Mouse (Mus musculus): Measurements from ENCODE around the gene Stmn3. TPM values are rescaled to one million over a fixed set of nuclear protein-coding genes. Genes with fewer than 3 reads are reported as not detected.

The Stmn3 gene
- not detected for polyA plus RNA-seq (2014; fragmentation: Illumina TruSeq; extraction: RNeasy Lipid Tissue Mini Kit (QIAGEN cat#74804); ENCODE audit: low read depth, low replicate concordance)

DNA sequence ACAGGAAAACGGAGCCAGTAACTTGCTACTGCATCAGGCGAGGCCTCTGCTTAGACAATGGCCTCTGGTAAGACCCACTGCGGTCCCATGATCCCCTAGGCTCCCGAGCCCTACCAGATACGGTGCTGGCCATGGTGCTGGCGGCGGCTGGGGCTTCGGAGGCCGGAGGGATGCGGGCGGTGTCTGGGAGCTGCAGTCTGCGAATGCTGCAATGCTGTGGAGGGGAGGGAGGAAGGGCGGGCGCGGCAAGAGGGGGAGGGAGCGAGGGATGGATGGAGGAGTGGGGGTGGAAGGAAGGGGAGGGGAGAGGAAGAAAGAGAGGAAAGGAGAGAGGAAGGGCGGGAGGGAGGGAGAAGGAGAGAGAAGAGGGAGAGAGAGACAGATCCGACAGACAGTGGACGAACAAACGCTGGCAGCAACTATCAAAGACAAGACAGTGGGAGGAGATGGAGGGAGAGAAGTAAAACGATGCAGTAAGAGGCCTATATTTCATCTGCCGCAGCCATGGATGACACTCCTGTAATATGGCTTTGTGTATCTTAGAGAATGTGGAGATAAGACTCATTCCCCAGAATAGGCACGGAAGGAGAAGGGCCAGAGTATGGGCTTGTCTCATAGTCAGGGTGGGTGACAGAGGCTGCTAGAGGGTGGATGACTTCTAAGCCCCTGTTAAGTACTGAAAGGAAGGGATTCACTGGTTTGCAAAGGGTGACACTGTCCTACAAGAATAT is at the start of gene Stmn3:
Gene Stmn3, minus strand, starts transcription at position 421 of the 731 bp plus-strand sequence.

DNA sequence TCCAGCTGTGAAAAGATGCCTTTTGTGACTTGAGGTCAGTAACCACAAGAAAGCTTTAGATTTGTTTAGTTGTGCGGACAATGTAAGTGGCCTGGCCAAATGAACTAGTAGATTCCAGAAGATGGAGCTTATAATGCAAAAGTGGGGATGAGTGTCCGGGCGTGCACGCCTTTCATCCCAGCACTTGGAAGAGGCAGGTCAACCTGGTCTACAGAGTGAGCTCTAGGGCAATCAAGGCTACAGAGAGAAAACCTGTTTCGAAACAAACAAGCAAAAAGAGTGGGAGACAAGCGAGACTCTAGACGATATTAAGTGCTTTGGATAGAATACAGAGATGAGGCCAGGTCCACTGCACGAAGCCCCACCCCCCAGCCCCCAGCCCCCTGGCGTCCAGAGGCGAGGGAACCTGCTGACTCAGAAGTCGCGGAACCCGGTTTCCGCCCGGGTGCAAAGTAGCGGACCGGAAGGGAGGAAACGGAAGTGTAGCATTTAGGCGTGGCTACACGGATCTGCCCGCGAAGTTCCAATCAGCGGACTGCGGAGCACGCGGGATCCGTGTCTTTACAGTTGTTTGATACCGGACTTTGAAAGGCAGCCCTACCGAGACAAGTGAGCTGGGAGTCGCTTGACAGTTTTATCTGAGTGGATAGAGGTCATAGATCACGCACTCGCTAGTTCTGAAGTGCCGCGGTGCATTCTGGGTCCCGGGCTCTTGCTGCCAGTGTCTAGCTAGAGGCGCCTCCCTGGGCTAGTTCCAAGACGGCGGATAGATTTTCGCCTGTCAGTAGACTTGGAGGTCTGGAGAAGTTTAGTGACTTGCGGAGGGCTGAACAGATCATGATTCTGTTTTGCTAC is 5.2 kb upstream of the Stmn3 start, which contains the start of gene Rtel1:
Gene Rtel1, plus strand, starts transcription at position 492 of the 855 bp plus-strand sequence.

DNA sequence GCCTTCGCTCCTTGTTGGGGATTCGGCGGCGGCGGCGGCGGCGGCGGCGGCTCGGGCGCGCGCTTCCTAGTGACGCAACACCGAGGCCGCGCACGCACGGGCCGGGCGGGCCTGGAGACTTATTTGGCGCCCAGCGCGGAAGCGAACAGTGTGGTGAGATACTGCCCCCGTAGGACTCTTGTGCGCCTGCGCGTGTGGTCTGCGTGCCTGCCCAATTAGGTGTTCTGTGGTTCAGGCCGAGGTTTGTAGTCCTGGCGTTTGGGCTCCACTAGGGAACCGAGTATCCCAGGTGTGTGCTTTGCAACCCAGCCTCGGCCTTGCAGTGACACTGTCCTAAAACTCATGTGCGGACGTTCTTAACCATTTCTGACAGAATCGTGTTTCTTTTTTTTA is 26.3 kb downstream of the Stmn3 start, which contains the start of gene Gmeb2:
Gene Gmeb2, minus strand, starts transcription at position 78 of the 393 bp plus-strand sequence.

Other genes starting within 250 kb of the Stmn3 start
- 0.76 TPM for gene Kcnq2, start 179.2 kb downstream of the Stmn3 start, polyA plus RNA-seq (2014; fragmentation: Illumina TruSeq; extraction: RNeasy Lipid Tissue Mini Kit (QIAGEN cat#74804); ENCODE audit: low read depth, low replicate concordance)
- not detected for gene Eef1a2, start 157.5 kb downstream of the Stmn3 start, polyA plus RNA-seq (2014; fragmentation: Illumina TruSeq; extraction: RNeasy Lipid Tissue Mini Kit (QIAGEN cat#74804); ENCODE audit: low read depth, low replicate concordance)
- 0.74 TPM for gene Ppdpf, start 127.3 kb downstream of the Stmn3 start, polyA plus RNA-seq (2014; fragmentation: Illumina TruSeq; extraction: RNeasy Lipid Tissue Mini Kit (QIAGEN cat#74804); ENCODE audit: low read depth, low replicate concordance)
- gene Ptk6, start 111.7 kb downstream of the Stmn3 start, polyA plus RNA-seq (2014; fragmentation: Illumina TruSeq; extraction: RNeasy Lipid Tissue Mini Kit (QIAGEN cat#74804); ENCODE audit: low read depth, low replicate concordance): 0.07 TPM
- not detected for gene Srms, start 101.3 kb downstream of the Stmn3 start, polyA plus RNA-seq (2014; fragmentation: Illumina TruSeq; extraction: RNeasy Lipid Tissue Mini Kit (QIAGEN cat#74804); ENCODE audit: low read depth, low replicate concordance)
- 2.0 TPM for gene Fndc11, start 94.5 kb downstream of the Stmn3 start, polyA plus RNA-seq (2014; fragmentation: Illumina TruSeq; extraction: RNeasy Lipid Tissue Mini Kit (QIAGEN cat#74804); ENCODE audit: low read depth, low replicate concordance)
- 0.20 TPM for gene Helz2, start 72.5 kb downstream of the Stmn3 start, polyA plus RNA-seq (2014; fragmentation: Illumina TruSeq; extraction: RNeasy Lipid Tissue Mini Kit (QIAGEN cat#74804); ENCODE audit: low read depth, low replicate concordance)
- gene Gmeb2, start 26.5 kb downstream of the Stmn3 start, polyA plus RNA-seq (2014; fragmentation: Illumina TruSeq; extraction: RNeasy Lipid Tissue Mini Kit (QIAGEN cat#74804); ENCODE audit: low read depth, low replicate concordance): 3.8 TPM
- 22.7 TPM for gene Rtel1, start 5.2 kb upstream of the Stmn3 start, polyA plus RNA-seq (2014; fragmentation: Illumina TruSeq; extraction: RNeasy Lipid Tissue Mini Kit (QIAGEN cat#74804); ENCODE audit: low read depth, low replicate concordance)
- 0.88 TPM for gene Zgpat, start 50.4 kb upstream of the Stmn3 start, polyA plus RNA-seq (2014; fragmentation: Illumina TruSeq; extraction: RNeasy Lipid Tissue Mini Kit (QIAGEN cat#74804); ENCODE audit: low read depth, low replicate concordance)
- 36.4 TPM for gene Arfrp1, start 50.9 kb upstream of the Stmn3 start, polyA plus RNA-seq (2014; fragmentation: Illumina TruSeq; extraction: RNeasy Lipid Tissue Mini Kit (QIAGEN cat#74804); ENCODE audit: low read depth, low replicate concordance)
- 0.50 TPM for gene Lime1, start 65.6 kb upstream of the Stmn3 start, polyA plus RNA-seq (2014; fragmentation: Illumina TruSeq; extraction: RNeasy Lipid Tissue Mini Kit (QIAGEN cat#74804); ENCODE audit: low read depth, low replicate concordance)
- 2.3 TPM for gene Zbtb46, start 144.9 kb upstream of the Stmn3 start, polyA plus RNA-seq (2014; fragmentation: Illumina TruSeq; extraction: RNeasy Lipid Tissue Mini Kit (QIAGEN cat#74804); ENCODE audit: low read depth, low replicate concordance)
- gene Abhd16b, start 178.7 kb upstream of the Stmn3 start, polyA plus RNA-seq (2014; fragmentation: Illumina TruSeq; extraction: RNeasy Lipid Tissue Mini Kit (QIAGEN cat#74804); ENCODE audit: low read depth, low replicate concordance): 9.6 TPM
- gene Tpd52l2, start 182.6 kb upstream of the Stmn3 start, polyA plus RNA-seq (2014; fragmentation: Illumina TruSeq; extraction: RNeasy Lipid Tissue Mini Kit (QIAGEN cat#74804); ENCODE audit: low read depth, low replicate concordance): 13.2 TPM
- 16.9 TPM for gene Dnajc5, start 206.0 kb upstream of the Stmn3 start, polyA plus RNA-seq (2014; fragmentation: Illumina TruSeq; extraction: RNeasy Lipid Tissue Mini Kit (QIAGEN cat#74804); ENCODE audit: low read depth, low replicate concordance)